Mouse (Mus musculus): Measurements from ENCODE around the gene Myl6.
A peak's percentile ranks its signal among the peaks of the same experiment; 100 is the strongest.

DNA sequence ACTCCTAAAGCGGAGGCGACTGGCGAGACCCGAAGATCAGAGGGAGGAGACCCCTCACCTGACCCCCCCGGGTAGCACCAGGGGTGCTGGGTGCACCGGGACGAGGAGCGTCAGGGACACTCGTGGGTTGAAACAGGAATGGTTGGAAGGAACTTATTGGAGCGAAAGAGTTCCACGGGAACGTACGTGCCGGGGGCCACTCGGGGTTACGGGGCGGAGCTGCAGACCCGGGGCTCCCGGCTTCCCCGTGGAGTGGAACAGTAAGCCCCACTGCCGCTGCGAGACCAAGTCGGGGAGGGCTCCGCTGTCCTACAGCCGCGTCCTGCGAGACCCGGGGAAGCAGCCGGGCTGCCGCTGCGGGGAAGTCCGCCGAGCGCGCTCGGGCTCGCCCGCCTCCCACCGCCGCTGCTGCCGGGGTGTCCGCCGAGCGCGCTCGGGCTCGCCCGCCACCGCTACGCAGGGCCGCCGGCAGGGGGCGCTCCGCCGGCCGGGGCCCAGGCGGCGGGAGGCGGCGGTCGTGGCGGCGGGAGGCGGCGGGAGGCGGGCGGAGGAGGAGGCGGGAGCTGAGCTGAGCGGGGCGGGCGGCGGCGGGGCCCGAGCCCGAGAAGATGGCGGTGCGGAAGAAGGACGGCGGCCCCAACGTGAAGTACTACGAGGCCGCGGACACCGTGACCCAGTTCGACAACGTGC is 35.1 kb downstream of the Myl6 start, which contains the start of gene Smarcc2:
- TF ChIP-seq CTCF (IDR thresholded peaks at IDR 0.05; ENCODE audit: low read depth) (peak; percentile 52), EP300 (optimal IDR thresholded peaks at IDR 0.05) (no peak)
